Mouse (Mus musculus) intestine, postnatal 0 days (tissue): Measurements from ENCODE around the gene Il34. TPM values are rescaled to one million over a fixed set of nuclear protein-coding genes. Genes with fewer than 3 reads are reported as not detected.
A peak's percentile ranks its signal among the peaks of the same experiment; 100 is the strongest.

Source experiments
- ATAC-seq: fragments of 200-750 bp; cut with Nextera tagmentation; 2 replicates; pipeline ENCODE4 v1.8.0; 2017; ENCODE audit warnings: mild to moderate bottlenecking, moderate TSS enrichment, moderate library complexity
- H3K27ac ChIP-seq: fragments of 300-500 bp; sonication (generic); 2 replicates; pipeline ENCODE4 v1.5.1; 2014; ENCODE audit warnings: mild to moderate bottlenecking, low read depth, low read length, moderate library complexity
- H3K27me3 ChIP-seq: fragments of 300-500 bp; sonication (generic); replicated peaks from 2 replicates; pipeline ENCODE4 v1.6.1; 2014; ENCODE audit warnings: low read length, mixed read lengths; ENCODE audit not compliant: control insufficient read depth, insufficient read depth
- H3K36me3 ChIP-seq: fragments of 300-500 bp; sonication (generic); 2 replicates; pipeline ENCODE4 v1.6.1; 2014; ENCODE audit warnings: mild to moderate bottlenecking, moderate library complexity; ENCODE audit not compliant: control insufficient read depth, insufficient read depth
- H3K4me1 ChIP-seq: fragments of 300-500 bp; sonication (generic); replicated peaks from 2 replicates; pipeline ENCODE4 v1.6.1; 2014; ENCODE audit warnings: antibody characterized with exemption, low read length, mixed read lengths; ENCODE audit not compliant: control insufficient read depth, insufficient read depth
- H3K4me2 ChIP-seq: fragments of 300-500 bp; sonication (generic); replicated peaks from 2 replicates; pipeline ENCODE4 v1.6.1; 2014; ENCODE audit warnings: low read depth, mild to moderate bottlenecking, moderate library complexity
- H3K4me3 ChIP-seq: fragments of 300-500 bp; sonication (generic); 2 replicates; pipeline ENCODE4 v1.5.1; 2014; ENCODE audit warnings: low read depth, low read length
- H3K9ac ChIP-seq: fragments of 300-500 bp; sonication (generic); 2 replicates; pipeline ENCODE4 v1.6.1; 2014; ENCODE audit warnings: mild to moderate bottlenecking, low read depth, low read length
- H3K9me3 ChIP-seq: fragments of 300-500 bp; sonication (generic); 2 replicates; pipeline ENCODE4 v1.6.1; 2016; ENCODE audit warnings: mixed run types; ENCODE audit not compliant: control insufficient read depth
- CTCF ChIP-seq: sonication (generic); IDR thresholded peaks from 2 replicates; pipeline ENCODE4 v1.5.1; 2016; ENCODE audit warnings: low read depth, mild to moderate bottlenecking, control low read depth, antibody characterized with exemption, moderate library complexity
- WGBS: fragments of 180-500 bp; shearing (Covaris S2); extraction: QIAGEN DNeasy Blood & Tissue Kit; methylation state at CpG from one replicate; pipeline ENCODE4 v1.1.7; 2014; 5-methylcytosine and 5-hydroxymethylcytosine counted together
- polyA plus RNA-seq: library from polyadenylated mRNA; unstranded; fragments of >200 nt; fragmentation: Nextera tagmentation; extraction: Ambion mirVana; gene quantifications from 2 replicates; pipeline ENCODE4 v1.2.1, GENCODE M21; 2015

Il34 gene
- polyA plus RNA-seq, 1 experiment from 2014 or later, result 3.0 TPM

DNA sequence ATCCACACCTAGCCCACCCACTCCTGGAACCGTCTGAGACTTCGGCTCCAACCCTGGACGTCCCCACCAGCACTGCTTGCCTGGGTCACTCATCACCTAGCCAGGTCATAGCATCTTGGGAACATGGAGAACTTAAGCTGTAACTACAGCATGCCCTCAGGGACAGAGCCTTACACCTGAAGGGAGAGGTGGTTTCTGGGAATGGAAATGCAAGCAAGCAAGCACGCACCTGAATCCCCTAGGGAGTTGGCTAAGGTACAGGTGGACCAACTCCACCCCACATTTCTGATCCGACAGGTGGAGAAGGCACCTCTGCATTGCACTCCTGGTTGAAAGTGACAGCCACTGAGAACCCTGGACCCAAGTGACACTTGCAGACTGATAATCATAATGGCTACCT lies 54.2 kb downstream of the Il34 start:
- Histone ChIP-seq H3K9ac (no peak overlapping the region), H3K27me3 (no peaks in the 10 kb centered on the region), H3K36me3 (no peaks in the 10 kb centered on the region), H3K27ac (no peak overlapping the region), H3K9me3 (no peaks in the 10 kb centered on the region), H3K4me2 (no peak overlapping the region), H3K4me1 (no peaks in the 10 kb centered on the region), H3K4me3 (no peak overlapping the region)
- ATAC-seq, result no peak
- WGBS, result 75% methylated on average over 5 of the region's 5 CpGs
- no peak for TF ChIP-seq CTCF

DNA sequence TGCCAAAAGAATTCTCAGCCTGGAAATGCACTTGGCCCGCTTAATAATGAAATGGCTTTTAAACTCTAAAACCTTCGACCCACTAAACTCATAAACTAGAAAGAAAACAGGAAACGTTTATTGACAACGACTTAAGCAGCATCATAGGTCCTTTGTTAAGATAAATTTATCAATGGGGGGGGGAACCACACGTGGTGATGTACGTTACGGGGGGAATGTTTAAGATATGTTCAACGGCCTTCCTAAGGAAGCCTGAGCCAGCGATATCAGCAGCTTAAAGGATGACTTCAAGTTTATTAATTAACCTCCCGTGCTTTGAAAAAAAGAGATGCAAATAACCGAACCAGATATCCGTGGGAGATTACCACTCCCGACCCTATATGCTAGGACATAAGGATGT lies 55.5 kb downstream of the Il34 start:
- WGBS, result 25% methylated on average over 13 of the region's 13 CpGs
- no peak overlapping the region for H3K4me3 ChIP-seq
- ATAC-seq, result no peak
- no peak overlapping the region for H3K27ac ChIP-seq
- H3K27me3 ChIP-seq, result no peaks in the 10 kb centered on the region
- no peaks in the 10 kb centered on the region for H3K4me1 ChIP-seq
- H3K36me3 ChIP-seq, result no peaks in the 10 kb centered on the region
- TF ChIP-seq CTCF, result no peak
- no peak overlapping the region for H3K9ac ChIP-seq
- no peaks in the 10 kb centered on the region for H3K9me3 ChIP-seq
- no peak overlapping the region for H3K4me2 ChIP-seq

DNA sequence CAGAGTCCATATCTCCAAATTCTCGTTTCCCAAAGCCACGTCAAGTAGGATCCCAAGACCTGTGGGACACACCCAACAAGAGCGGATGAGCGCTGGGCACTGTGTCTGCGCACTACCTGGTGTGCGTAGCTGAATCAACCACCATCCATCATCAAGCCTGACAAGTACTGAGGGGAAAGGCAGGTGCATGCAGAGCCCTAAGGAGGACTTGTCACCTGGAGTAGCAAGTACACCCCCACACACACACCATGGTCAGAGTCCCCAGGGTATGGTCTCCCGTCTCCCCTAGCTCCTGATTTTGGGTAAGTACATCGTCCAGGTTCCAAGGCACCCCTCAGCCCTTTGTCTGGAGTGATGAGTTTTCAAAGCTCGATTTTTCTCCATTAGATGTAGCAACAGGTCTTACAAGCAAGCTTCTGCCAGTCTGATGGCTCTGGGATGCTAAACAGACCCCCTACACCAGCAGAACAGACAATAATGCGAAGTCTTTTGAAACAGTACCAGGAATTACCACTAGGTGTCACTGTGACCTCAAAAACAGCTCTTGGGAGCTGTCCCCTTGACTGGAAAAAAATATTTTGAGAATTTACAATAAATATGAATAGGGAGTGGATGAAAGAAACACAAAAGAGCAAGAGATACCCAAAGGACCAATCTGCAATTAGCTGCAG lies 56.1 kb downstream of the Il34 start:
- Histone ChIP-seq H3K4me1 (no peaks in the 10 kb centered on the region), H3K9me3 (no peaks in the 10 kb centered on the region), H3K36me3 (no peaks in the 10 kb centered on the region), H3K4me3 (no peak overlapping the region), H3K9ac (no peak overlapping the region), H3K27ac (no peak overlapping the region), H3K4me2 (no peak overlapping the region), H3K27me3 (no peaks in the 10 kb centered on the region)
- WGBS, result 57% methylated on average over 10 of the region's 10 CpGs
- ATAC-seq, result no peak
- TF ChIP-seq CTCF, result peak; percentile 93

DNA sequence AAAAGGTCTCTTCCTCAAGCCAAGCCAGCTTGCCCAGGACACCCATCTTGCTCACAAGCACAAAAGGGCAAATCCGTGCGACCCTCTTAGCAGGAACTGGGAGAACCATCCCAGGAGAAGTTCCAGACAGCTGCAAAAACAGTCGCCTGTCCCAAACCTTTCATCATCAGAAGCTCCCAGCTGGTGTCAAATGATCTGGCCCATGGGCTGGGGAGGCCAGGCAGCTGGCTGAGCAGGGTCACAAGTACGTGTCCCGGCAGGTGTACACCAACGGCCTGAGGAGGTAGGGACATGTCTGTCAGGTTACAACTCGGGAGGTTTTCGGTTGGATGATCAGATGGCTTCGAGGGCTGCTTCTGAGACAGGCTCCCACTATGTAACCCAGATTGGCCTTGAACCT lies 59.1 kb downstream of the Il34 start:
- TF ChIP-seq CTCF, result no peak
- Histone ChIP-seq H3K9me3 (no peaks in the 10 kb centered on the region), H3K4me1 (no peaks in the 10 kb centered on the region), H3K4me2 (no peak overlapping the region), H3K27ac (no peak overlapping the region), H3K27me3 (no peaks in the 10 kb centered on the region), H3K4me3 (no peak overlapping the region), H3K36me3 (no peaks in the 10 kb centered on the region), H3K9ac (no peak overlapping the region)
- 73% methylated on average over 9 of the region's 9 CpGs for WGBS
- no peak for ATAC-seq

DNA sequence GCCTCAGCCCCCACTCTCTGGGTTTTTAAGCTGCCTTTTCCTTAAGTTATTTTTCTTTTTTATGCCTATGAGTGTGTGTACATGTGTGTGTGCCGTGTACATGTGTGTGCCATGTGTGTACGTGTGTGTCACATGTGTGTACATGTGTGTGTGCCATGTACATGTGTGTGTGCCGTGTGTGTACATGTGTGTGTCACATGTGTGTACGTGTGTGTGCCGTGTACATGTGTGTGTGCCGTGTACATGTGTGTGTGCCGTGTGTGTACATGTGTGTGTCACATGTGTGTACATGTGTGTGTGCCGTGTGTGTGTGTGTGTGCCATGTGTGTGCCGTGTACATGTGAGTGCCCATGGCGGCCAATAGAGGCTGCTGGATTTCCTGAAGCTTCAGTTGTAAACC lies 60.6 kb downstream of the Il34 start:
- Histone ChIP-seq H3K27ac (no peak overlapping the region), H3K4me3 (no peak overlapping the region), H3K4me1 (no peaks in the 10 kb centered on the region), H3K36me3 (no peaks in the 10 kb centered on the region), H3K27me3 (no peaks in the 10 kb centered on the region), H3K9ac (no peak overlapping the region), H3K9me3 (no peaks in the 10 kb centered on the region), H3K4me2 (no peak overlapping the region)
- ATAC-seq, result no peak
- 93% methylated on average over 10 of the region's 10 CpGs for WGBS
- TF ChIP-seq CTCF, result no peak

DNA sequence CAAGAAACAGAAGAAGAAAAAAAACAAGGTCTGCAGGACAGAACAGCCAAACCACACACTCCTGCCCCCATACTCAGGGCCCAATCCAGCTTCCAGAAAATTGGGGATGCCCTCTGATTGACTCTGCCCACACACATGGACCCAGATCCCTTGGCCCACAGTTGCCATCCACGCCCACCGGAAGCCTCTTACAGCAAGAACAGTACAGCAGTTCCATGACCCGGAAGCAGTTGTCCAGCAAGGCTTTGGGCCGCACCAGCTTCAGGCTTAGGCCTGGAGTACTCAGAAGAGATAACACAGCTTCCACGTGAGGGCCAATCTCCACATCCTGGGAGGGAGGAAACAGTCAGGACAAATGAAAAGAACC lies 63.3 kb downstream of the Il34 start:
- H3K9ac ChIP-seq, result no peak overlapping the region

More for the DNA sequence above, 63.3 kb downstream of the Il34 start:
- no peak for TF ChIP-seq CTCF
- Histone ChIP-seq H3K36me3 (peaks cover 21% of the 10 kb centered on the region), H3K4me2 (no peak overlapping the region), H3K4me1 (no peaks in the 10 kb centered on the region), H3K27ac (no peak overlapping the region), H3K9me3 (no peaks in the 10 kb centered on the region), H3K4me3 (no peak overlapping the region), H3K27me3 (no peaks in the 10 kb centered on the region)
- ATAC-seq, result no peak
- 88% methylated on average over 5 of the region's 5 CpGs for WGBS
